Comparison of ENCODE assay signal across 8 mouse cellular contexts in the genomic region with DNA sequence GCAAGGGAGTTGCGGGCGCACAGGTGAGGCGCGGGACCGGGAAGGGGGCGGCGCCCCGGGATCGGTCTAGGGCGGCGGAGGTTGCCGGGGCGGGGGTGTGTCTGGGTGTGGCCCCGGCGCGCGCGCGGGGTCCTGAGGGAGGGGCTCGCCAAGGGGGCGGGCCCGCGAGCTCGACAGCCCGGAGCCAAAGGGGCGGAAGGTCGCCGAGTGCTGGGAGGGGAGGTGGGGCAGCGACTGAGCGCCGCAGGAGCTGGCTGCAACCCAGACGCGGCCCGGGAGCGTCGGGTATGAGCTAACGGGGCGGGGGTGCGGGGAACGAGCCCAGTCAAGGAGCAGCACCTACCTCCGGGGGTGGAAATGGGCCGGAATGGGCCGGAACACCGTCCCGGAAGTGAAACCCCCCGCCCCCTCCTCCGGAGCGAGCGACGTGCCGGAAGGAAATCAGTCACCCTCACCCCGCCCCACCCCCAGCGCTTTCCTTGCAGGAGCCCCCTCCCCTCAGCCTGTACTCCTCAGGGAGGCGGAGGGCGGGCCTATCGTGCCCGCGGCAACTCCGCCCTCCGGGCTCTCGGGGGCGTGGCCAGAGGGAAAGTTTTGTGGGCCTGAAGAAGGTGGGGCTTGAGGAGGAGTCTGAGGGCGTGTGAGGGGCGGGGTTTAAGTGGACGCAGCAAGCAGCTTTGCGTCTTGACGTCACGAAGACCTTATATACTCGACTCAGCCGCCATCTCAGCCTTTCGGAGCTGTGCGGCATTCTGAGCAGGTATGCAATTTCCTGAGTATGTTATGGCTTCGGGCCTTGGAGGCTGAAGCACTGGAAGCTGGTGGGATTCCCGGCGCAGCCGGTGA. TPM values are rescaled to one million over a fixed set of nuclear protein-coding genes. Genes with fewer than 3 reads are reported as not detected.
A peak's percentile ranks its signal among the peaks of the same experiment; 100 is the strongest.
DNase-seq lines count a peak whose midpoint lies in the region; ATAC-seq lines count a peak whose summit lies in the region.

Gene Zbtb37 (minus strand): TSS at position 415 of the 846 bp plus-strand sequence.

- H3K36me3 ChIP-seq in hindbrain, embryonic 13.5 days = peaks cover 59% of the 10 kb centered on the region

- H3K27me3 ChIP-seq in hindbrain, embryonic 13.5 days = no peaks in the 10 kb centered on the region

- H3K4me1 ChIP-seq in hindbrain, embryonic 13.5 days (replicated peaks) = peaks cover 45% of the 10 kb centered on the region

- H3K4me3 ChIP-seq in hindbrain, embryonic 13.5 days = peak within 1 kb of the TSS; percentile 81

- H3K9ac ChIP-seq in hindbrain, embryonic 13.5 days = peak within 1 kb of the TSS; percentile 95

- under 1% methylated on average over 72 of the region's 76 CpGs for WGBS in hindbrain, embryonic 13.5 days

- H3K27ac ChIP-seq in hindbrain, embryonic 13.5 days = peak within 1 kb of the TSS; percentile 93

- peak within 1 kb of the TSS; percentile 88 for H3K4me2 ChIP-seq in hindbrain, embryonic 13.5 days

- DNase-seq in NIH3T3 (ENCODE audit: low read depth) = peak; percentile 100
- DNase-seq in cerebellum, postnatal 10 days = peak; percentile 99 to 100
- DNase-seq in frontal cortex, postnatal 10 days (ENCODE audit: low spot score in 2 of 2) = peak; percentile 99
- peak; percentile 83 to 91 for DNase-seq in layer of hippocampus, postnatal 25 days (ENCODE audit: extremely low spot score in 1 of 2, low spot score in 1 of 2)
- DNase-seq in lung, postnatal 25 days (ENCODE audit: low spot score) = peak; percentile 99
- DNase-seq in retina, embryonic 14.5 days (ENCODE audit: low spot score) = peak; percentile 99
- DNase-seq in thymus, postnatal 4 days = peak; percentile 100

- ATAC-seq in hindbrain, embryonic 13.5 days (ENCODE audit: low FRiP score) = peak; percentile 96

- no peaks in the 10 kb centered on the region for H3K9me3 ChIP-seq in hindbrain, embryonic 13.5 days

RNA-seq across cellular contexts. Expression of gene Zbtb37, which starts in this region (rescaled TPM):
- 10.7 and 11.5 TPM in 2 replicates for polyA plus RNA-seq in hindbrain, embryonic 13.5 days (2015; fragmentation: Nextera tagmentation; extraction: Ambion mirVana)
- total RNA-seq in layer of hippocampus, postnatal 25 days (2021) = 10 to 100 TPM; 15.0 to 18.2 TPM

Comparison
In these comparisons a context has a peak if more than half of its experiments do, and no peak if none do; other contexts are left out.
1. Peak in every context shown above with its lines: DNase-seq, ATAC-seq, H3K4me3 ChIP-seq and H3K27ac ChIP-seq.